Mouse (Mus musculus) kidney, adult 18-20 months (tissue): ENCODE data around the gene Ppfia2.

Source experiments
- DNase-seq: peaks from one replicate; pipeline ENCODE4 v3.0.0; 2021

The Ppfia2 gene

GRCm38 (mm10) chr10:106681395-106681794 is 211.3 kb downstream of the Ppfia2 start:
- DNase-seq = no peak

GRCm38 (mm10) chr10:106685519-106685918 is 215.4 kb downstream of the Ppfia2 start:
- DNase-seq = no peak

- DNase-seq = no peak
Observed at GRCm38 (mm10) chr10:106719936-106720335, 249.8 kb downstream of the Ppfia2 start.

- no peak for DNase-seq
Observed at GRCm38 (mm10) chr10:106732265-106732664, 262.1 kb downstream of the Ppfia2 start.

- DNase-seq = no peak
Observed at GRCm38 (mm10) chr10:106736230-106737063, 266.3 kb downstream of the Ppfia2 start.

GRCm38 (mm10) chr10:106738190-106738589 is 268.1 kb downstream of the Ppfia2 start:
- DNase-seq = no peak

GRCm38 (mm10) chr10:106744966-106745365 is 274.8 kb downstream of the Ppfia2 start:
- DNase-seq = no peak

- no peak for DNase-seq
Observed at GRCm38 (mm10) chr10:106761061-106761460, 290.9 kb downstream of the Ppfia2 start.

GRCm38 (mm10) chr10:106763785-106764184 is 293.6 kb downstream of the Ppfia2 start:
- DNase-seq = no peak

- no peak for DNase-seq
Observed at GRCm38 (mm10) chr10:106775571-106775970, 305.4 kb downstream of the Ppfia2 start.

- DNase-seq = no peak
Observed at GRCm38 (mm10) chr10:106815447-106815846, 345.3 kb downstream of the Ppfia2 start.

GRCm38 (mm10) chr10:106818381-106818780 is 348.2 kb downstream of the Ppfia2 start:
- no peak for DNase-seq

- DNase-seq = no peak
Observed at GRCm38 (mm10) chr10:106824215-106824614, 354.1 kb downstream of the Ppfia2 start.

GRCm38 (mm10) chr10:106838476-106838875 is 368.3 kb downstream of the Ppfia2 start:
- DNase-seq = no peak

- DNase-seq = no peak
Observed at GRCm38 (mm10) chr10:106858106-106858505, 388.0 kb downstream of the Ppfia2 start.

- DNase-seq = no peak
Observed at GRCm38 (mm10) chr10:106870233-106870632, 400.1 kb downstream of the Ppfia2 start.

- DNase-seq = no peak
Observed at GRCm38 (mm10) chr10:106871847-106872246, 401.7 kb downstream of the Ppfia2 start.

GRCm38 (mm10) chr10:106872714-106873113 is 402.6 kb downstream of the Ppfia2 start:
- DNase-seq = no peak

GRCm38 (mm10) chr10:106881330-106881729 is 411.2 kb downstream of the Ppfia2 start:
- no peak for DNase-seq

GRCm38 (mm10) chr10:106896351-106896750 is 426.2 kb downstream of the Ppfia2 start:
- DNase-seq = no peak

- DNase-seq = no peak
Observed at GRCm38 (mm10) chr10:106910108-106910507, 440.0 kb downstream of the Ppfia2 start.

- DNase-seq = no peak
Observed at GRCm38 (mm10) chr10:106913032-106913431, 442.9 kb downstream of the Ppfia2 start.

GRCm38 (mm10) chr10:106914275-106914674 is 444.1 kb downstream of the Ppfia2 start:
- no peak for DNase-seq

- DNase-seq = no peak
Observed at GRCm38 (mm10) chr10:106914822-106915221, 444.7 kb downstream of the Ppfia2 start.

GRCm38 (mm10) chr10:106924334-106924733 is 454.2 kb downstream of the Ppfia2 start:
- no peak for DNase-seq
